Mouse (Mus musculus) frontal cortex, postnatal 36 days (tissue): ENCODE measurements around the gene Zc3h18.
A peak's percentile ranks its signal among the peaks of the same experiment; 100 is the strongest.

Experiments used
- DNase-seq, 2 experiments: peaks; one replicate each; pipeline ENCODE4 v3.0.0; 2022; ENCODE audit warnings: low spot score in 2 of 2

Gene Zc3h18

DNA sequence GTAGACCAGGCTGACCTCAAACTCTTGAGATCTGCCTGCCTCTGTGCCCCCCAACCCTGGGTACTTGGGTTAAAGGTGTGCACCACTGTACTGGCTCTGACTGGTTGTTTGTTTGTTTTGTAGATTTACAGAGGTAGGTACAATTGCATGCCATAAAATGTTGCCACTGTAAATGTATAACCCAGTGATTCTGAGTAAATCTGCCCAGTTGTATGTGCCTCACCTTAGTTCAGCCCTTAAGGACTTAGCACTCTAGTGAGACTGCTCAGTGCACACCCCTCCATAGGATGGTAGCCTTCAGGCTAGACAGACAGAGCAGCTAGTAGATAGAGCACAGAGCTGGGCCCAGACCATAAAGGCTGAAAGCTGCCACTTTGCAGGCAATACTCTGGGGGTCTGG lies 17.3 kb downstream of the Zc3h18 start:
- DNase-seq: no peak

DNA sequence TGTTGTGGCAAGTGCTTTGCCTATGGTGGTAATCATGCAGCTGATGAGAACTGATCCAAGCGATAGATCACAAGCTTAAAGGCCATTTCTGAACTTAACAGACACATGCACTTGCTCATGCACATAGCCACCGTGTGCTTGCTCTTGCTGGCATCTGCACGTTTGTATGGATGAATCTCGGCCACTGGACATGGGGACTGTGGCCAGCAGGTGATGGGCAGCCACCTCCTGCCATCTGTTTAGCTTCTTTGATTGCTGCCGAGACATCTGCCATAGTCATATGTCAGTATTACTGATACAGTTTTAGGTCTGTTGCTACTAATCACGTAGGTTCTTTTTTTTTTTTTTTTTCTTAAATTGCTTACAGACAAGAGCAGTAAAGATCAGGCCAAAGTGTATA lies 18.9 kb downstream of the Zc3h18 start:
- DNase-seq: no peak

DNA sequence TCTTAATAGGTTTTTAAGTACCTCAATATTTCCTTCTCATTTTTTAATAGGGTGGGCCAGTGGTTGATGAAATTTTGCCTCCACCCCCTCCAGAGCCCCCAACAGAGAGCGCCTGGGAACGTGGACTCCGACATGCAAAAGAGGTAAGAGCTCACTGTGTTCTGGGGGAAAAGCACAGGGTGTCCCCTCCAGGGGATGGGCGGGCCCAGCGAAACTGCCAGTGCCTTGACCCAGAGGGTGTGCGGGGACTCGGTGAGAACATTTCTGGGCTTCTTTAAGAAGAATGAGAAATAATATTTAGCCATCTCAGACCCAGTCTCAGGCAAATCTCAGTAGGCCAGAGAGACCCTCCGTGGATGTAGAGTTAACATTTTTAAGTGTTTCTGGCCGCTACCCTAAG lies 21.8 kb downstream of the Zc3h18 start:
- DNase-seq: no peak

DNA sequence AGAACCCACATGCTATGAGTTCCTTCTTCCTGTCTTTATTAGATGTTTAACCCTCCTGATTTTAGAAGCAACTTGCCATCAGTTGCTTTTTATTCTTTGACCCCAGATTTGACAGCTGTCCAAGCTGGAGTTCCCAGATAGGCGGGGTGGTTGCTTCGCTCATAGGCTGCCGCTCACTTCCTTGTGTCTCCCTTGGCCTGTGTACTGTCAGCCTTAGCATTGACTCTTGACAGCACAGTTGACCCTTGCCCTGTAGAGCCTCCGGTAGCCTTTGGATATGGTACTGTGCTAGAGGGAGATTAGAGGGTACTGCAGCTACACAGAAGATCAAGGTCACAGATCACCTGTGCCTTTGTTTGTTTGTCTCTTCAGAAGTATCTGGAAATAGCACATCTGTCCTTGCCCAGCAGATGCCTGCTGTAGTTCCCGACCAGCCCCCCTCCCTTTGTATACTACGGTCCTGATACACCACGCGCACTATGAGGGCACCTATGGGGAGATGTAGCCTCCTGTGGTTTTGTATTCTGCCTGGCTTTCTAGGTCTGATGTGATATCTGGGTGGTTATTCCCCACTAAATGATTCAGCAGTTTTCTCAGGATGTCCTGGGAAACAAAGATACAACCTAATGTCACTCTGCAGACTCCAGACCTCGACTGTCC lies 28.9 kb downstream of the Zc3h18 start:
- no peak for DNase-seq

DNA sequence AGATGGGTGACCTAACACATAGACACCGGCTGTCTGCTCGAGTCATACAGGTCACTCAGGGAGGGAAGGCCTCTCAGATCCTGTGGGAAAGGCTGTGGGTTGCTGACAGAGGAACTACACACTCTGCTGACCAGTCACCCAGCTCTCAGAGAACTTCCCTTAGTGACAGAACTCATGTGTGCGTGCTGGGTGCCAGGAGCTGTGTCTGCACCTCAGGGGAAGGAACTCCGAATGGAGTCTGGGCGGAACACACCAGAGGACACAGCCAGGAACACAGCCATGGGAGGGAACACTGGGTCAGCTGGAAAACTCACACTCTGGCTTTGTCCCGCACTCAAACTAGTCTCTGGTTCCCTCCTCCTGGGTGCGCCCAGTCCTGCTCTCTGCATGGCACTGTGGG lies 31.3 kb downstream of the Zc3h18 start:
- no peak for DNase-seq

DNA sequence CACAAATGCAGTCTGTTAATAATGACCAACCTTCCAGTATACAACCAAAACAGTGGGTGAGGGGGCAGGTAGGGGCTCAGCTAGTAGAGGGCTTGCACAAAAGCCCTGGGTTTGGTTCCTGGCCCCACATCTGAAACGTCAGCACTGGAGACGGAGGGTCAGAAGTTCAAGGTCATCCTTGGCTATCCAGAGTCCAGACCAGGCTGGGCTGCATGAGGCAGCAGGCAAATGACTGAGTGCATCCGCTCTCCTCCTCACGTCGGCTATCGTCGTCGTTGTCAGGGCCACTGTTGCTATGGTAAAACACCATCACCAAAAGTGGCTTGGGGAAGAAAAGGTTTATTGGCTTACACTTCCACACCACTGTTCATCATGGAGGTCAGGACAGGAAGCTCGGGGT lies 37.9 kb downstream of the Zc3h18 start:
- DNase-seq: no peak

DNA sequence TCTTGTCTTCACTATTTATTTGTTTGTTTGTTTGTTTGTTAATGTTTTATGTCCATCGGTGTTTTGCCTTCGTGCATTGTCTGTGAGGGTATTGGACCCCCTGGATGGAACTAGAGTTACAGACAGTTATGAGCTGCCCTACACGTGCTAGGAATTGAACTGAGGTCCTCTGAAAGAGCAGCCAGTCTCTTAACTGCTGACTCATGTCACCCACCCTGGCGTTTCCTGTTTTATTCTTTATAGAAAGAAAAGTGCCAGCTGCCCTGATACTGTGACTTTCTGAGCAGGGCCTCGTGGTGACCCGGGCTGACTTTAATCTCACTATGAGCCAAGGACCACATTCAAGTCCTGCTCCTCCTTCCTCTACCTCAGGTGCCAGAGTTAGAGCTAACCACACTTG lies 39.1 kb downstream of the Zc3h18 start:
- DNase-seq: no peak

DNA sequence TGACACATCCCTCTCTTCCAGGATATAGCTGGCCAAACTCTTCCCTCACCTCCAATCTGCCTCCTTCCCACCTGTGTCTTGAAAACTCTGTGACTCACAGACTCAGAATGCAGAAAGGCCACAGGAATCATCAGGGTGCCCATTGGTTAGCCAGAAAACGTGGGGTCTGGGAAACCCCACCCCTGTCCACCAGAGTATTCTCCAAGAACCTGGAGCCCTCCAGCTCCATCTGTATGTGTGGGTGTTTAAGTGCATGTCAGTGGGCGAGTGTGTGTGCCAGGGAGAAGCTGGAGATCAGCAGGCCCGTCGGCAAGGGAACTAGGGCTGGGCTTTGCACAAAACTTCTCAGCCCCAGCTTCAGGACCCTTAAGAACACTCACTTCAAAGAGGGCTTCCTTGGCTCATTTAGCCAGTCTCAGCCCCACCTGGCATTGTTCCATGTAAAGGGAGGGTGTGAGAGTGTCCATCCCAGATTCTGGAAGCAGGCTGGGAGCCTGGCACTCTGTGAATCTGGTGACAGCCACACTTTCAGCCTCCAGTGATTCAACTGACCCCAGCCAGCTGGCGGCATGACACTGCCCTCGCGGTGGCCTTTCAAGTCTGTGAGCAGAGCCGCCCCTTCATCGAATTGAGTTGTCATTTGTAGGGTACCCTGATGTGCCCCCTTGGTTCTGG lies 43.6 kb downstream of the Zc3h18 start:
- peak; percentile 59 to 69 for DNase-seq

DNA sequence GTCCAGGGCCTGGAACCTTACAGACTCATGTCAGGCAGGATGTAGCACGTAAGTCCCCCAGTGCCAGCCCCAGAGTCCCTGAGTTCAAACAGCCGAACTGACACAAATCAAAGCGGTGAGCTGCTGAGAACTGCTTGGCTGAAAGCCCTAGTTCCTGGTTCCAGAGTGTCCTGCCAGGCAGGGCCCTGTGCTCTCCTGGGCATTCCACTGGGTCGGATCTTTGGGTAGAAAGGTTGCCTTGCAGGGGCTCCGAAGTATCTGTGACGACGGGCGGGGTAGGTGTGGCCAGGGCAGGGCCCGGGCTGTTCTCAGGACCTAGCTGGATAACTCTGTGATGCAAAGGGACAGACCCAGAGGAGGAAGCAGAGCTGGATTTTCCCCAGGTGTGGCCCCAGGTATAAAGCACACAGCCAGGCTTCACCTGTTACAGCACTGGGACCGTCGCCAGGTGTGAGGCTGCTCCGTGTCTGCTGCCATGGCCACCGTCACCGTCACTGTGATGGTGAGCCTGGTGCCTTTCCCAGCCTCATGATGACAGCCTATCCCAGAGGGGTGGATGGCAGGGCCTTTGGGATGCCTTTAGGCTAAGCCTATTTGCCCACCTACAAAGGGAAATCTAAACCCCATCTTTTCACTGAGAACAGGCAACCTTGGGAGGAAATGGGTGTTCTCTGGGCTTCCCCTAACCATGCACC lies 45.1 kb downstream of the Zc3h18 start, which contains the start of gene Il17c:
Il17c (plus strand) TSS at position 645 of the 695 bp plus-strand sequence.
- no peak for DNase-seq

DNA sequence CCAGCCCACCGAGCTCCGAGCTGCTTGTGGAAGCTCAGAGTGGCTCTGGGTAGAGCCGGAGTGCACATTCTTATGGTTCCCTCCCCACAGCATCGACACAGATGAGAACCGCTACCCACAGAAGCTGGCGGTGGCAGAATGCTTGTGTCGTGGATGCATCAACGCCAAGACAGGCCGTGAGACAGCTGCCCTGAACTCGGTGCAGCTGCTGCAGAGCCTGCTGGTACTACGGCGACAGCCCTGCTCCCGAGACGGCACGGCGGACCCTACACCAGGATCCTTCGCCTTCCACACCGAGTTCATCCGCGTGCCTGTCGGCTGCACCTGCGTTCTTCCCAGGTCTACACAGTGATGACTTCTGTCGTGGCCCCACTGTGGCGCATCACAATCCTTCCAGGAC lies 46.8 kb downstream of the Zc3h18 start:
- DNase-seq: no peak

DNA sequence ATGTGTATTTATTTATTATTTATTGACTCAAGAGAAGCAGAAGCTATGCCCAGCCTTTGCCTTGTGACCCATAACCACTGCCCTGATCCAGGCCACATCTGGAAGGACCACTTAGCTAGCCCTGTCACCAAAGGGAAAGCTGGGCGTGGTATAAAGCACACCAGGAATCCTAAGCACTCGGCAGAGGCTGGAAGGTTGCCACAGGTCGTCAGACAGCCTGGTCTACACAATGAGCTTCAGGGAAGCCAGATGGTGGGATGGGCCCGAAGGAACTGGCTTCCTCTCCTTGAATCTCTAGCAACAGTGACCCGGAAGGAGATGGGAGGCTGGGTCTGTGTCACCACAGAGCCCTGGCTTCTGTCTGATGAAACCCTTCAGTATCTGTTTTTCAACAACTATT lies 47.2 kb downstream of the Zc3h18 start:
- DNase-seq: no peak

DNA sequence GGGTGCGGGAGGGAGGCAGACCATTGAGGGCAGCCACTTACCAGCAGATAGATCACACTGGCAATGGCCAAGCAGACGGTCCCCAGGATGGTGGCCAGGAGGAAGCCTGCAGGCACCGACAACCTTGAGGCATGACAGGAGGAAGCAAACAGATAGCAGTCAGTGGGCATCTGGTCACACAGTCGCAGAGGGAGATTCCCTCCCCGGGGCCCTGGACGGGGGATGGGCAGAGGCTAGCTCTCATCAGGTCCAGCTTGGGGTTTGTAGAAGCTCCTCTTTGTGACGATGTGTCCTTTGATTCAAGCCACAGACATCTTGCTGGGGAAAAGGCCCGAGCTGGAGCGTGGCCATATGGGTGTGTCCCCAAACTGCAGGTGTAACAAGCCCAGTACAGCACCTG lies 49.7 kb downstream of the Zc3h18 start:
- DNase-seq: no peak

DNA sequence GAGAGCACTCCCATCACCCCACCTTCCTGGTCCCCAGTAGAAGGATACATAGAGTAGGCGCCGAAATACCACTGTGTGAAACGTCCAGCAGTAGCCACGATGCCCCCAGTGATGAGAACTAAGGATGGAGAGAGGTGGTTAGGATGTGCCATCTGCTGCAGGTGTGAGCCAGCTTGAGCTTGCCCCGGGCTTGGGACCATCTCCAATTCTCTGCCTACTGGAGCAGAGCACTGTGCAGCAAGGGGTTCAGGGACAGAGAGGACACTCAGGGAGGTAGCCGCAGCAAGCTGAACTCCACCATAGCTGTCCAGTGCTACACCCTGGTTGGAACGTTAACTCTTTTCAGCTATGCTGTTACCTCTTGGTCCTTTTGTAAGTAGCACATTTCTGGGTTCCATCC lies 51.2 kb downstream of the Zc3h18 start:
- no peak for DNase-seq

DNA sequence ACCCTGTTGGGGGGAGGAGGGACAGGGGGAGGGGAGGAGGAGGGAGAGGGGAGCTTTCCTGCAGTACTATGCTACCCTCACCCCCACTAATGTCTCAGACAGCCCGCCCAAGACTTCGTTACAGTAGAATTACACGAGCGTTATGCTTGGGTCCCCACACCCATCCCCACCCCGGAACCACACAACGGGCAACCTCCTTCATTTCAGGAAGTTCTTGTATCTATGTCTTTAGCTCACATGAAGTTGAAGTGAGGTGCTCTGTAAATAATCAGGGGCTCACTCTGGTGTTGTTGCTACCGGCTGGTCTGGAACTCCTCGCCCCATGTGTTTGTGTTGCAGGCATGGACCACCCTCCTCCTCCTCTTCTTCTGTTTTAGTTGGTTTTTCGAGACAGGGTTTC lies 51.8 kb downstream of the Zc3h18 start:
- DNase-seq: no peak

DNA sequence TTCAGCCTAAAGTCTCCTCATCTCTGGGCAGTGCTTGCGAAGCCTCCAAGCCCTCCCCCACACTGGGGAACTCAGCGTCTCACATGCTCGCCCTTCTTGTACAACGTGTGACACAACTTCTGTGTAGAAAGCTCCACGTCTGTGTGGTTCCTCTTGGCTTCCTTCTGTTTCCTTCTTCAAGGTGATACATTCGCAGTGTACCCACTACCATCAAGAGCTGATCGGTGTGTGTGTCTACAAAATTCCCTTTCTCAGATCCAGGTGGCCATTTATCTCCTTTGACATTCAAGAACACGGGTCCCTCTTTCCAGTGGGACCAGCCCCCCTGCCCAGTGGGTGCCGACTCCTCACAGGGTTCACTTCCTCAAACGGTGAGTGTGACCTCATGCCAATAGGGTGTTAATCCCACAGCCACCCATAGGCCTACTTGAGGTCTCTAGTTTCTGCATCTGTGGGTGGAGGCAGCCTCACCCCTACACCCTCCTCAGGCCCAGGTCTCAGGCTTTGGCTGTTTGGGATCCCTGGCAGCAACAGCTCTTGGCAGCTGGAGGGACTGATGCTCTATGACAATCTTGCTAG lies 53.7 kb downstream of the Zc3h18 start:
- no peak for DNase-seq

DNA sequence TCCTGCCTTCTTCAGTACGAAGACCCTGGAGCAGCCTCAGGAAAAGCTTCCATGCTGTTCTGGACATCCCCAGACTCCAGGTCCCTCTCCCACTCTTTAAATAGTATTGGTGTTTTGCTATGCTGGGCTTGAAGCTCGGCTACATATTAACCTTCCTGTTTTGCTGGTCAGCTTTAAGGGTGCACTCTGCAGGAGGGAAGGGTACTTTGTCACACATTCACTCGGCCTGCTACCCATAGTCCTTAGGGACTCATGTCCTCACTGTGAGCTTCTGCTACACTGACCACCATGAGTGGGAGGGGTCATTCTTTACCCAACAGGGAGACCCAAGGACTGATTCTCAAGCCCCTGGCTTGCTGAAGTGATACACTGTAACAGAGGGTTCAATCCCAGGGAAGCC lies 54.2 kb downstream of the Zc3h18 start:
- DNase-seq: no peak

DNA sequence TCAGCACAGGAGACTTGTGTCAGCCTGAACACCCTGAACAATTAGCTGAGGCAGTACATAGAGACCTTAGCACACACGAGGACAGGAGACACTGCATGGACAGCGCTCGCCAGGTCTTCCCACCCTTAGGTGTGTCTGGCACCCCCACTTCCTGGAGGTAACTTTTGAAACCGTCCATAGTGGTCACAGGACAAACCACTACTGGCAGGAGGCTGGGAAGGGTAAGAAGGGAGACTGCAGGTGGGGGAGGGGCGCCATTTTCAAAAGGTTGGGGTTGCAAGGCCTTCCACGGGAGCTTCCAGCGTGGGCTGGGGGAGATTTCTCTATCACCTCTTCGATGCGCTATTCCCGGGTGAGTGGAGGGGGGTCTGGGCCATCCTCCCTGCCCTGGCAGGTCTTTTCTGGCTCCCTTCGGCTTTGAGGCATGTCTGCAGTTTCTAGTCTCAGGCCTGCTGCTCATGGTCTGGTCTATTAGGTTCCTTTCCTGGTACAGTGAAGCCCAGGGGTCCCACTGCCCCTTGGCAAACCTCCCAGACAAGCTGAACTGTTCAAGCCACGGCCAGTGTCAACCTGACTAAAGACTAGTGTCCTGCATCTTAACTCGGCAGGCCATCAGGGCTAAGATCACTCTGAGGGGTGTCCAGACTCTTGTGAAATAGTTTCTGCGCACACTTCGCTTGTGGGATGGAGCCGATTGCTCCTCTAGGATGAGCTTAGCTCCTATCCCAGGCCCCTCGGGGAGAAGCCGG lies 55.5 kb downstream of the Zc3h18 start:
- DNase-seq: no peak

DNA sequence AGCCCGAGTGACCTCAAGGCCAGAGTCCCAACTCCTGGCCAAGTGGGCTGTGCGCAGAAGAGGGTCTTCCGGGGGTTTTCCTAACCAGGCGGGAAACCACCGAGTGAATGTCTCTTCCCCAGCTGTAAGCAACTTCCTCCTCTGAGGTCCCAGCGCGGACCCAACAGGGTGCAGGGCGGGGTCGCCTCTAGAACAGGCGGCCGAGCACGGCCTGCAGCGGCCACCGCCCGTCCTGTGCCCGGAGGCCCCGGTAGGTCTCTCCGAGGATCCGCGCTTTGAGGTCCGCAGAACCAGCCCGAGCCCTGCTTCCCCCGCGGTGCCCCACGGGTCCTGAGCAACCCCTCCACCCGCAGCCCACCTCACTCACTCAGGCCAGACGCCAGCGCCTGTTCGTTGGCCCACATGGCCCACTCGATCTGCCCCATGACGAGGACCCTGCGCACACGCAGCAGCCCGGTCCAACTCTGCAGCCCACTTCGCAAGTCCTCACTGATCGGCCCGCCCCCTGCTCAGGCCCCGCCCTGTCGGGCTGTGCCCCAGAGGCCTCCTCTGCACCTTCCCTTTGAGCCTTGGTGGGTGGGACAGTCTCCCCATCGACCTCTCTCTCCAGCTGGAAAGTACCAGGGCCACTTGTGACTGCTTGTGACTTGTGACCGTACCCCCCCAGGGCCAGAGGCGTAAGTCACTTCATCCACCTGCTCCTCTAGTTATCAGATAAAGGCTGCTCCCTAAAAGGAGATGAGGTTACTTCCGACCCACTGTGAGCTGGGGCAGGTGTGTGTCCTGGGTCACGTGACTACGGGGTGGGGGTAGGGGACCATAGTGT lies 56.2 kb downstream of the Zc3h18 start, which contains the start of gene Cyba:
Cyba (minus strand) TSS at position 488 of the 826 bp plus-strand sequence.
- DNase-seq: no peak

DNA sequence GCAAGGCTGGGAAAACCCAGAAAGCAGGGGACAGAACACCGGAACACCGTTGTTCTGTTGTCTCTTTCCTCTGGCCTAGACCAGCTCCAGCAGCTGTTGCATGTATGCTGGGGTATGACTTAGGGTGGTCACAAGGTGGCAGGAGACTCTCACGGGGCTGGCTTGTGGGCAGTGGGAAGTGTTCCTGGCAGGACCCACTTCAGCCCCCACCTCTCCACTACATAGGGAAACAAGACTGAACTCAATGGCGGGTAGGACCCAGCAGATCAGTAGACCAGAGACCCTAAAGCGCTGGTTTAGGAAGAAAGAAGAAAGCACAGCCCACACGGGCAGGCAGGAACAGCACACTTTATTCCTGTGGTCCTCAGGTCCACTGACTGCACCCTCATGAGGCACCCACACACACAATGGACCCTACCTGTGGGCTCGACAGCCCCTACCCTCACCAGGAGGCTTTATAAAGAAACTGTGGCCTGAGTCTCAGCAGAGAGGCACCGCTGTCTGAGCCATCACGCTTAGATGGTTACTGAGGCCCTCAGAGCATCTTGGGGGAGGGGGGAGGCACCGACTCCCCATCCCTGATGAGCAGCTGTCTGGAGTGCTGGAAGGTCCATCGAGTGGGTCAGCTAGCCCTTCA lies 57.0 kb downstream of the Zc3h18 start:
- no peak for DNase-seq

DNA sequence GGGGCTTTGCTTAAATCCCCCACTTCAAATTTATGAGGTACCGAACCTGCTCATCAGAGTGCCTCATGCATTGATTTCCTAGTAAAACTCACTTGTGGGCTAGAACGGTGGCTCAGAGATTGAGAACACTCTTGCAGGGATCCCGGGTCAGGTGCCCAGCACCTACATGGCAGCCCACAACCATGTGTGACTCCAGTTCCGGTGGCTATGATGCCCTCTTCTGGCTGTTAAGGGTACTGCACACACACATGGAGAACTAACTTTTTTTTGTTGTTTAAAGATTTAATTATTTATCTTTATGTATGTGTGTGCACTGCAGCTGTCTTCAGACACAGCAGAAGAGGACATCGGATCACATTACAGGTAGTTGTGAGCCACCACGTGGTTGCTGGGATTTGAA lies 59.0 kb downstream of the Zc3h18 start:
- no peak for DNase-seq

DNA sequence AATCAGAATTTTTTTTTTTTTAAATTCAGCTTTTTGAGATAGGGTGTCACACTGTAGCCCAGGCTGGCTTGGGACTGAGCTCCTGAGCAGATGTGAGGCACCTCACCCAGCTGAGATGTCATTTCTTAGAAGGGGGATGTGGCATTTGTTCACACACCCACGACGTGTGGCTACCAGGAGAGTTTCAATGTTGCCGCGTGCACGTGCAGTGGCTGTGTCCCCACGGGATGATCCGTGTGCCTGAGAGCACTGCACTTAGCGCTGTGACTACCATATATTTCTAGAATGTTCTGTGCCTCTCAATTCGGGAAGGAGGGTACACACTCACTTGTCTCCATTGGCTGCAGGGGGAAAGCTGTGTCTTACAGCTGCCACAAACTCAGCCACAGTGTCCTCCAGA lies 59.7 kb downstream of the Zc3h18 start:
- DNase-seq: no peak
